Mouse (Mus musculus) liver, embryonic 15.5 days (tissue): ENCODE data around the gene Mreg. TPM values are rescaled to one million over a fixed set of nuclear protein-coding genes. Genes with fewer than 3 reads are reported as not detected.

Experiments
- ATAC-seq: fragments of 200-750 bp; cut with Nextera tagmentation; 2 replicates; pipeline ENCODE4 v1.8.0; 2017; ENCODE audit warnings: moderate number of reproducible peaks, mild to moderate bottlenecking, moderate library complexity; ENCODE audit not compliant: insufficient read depth
- H3K27ac ChIP-seq: fragments of 300-500 bp; sonication (generic); replicated peaks from 2 replicates; pipeline ENCODE4 v1.5.1; 2015; ENCODE audit warnings: mild to moderate bottlenecking, inconsistent platforms
- H3K27me3 ChIP-seq: fragments of 300-500 bp; sonication (generic); 2 replicates; pipeline ENCODE4 v1.6.1; 2015; ENCODE audit warnings: mild to moderate bottlenecking, inconsistent platforms
- H3K36me3 ChIP-seq: fragments of 300-500 bp; sonication (generic); replicated peaks from 2 replicates; pipeline ENCODE4 v1.6.1; 2015; ENCODE audit warnings: moderate library complexity, mild to moderate bottlenecking, inconsistent platforms
- H3K4me1 ChIP-seq: fragments of 300-500 bp; sonication (generic); replicated peaks from 2 replicates; pipeline ENCODE4 v1.6.1; 2015; ENCODE audit warnings: inconsistent platforms
- H3K4me2 ChIP-seq: fragments of 300-500 bp; sonication (generic); 2 replicates; pipeline ENCODE4 v1.6.1; 2015; ENCODE audit warnings: moderate library complexity, mild to moderate bottlenecking, inconsistent platforms
- H3K4me3 ChIP-seq: fragments of 300-500 bp; sonication (generic); replicated peaks from 2 replicates; pipeline ENCODE4 v1.5.1; 2015; ENCODE audit warnings: mild to moderate bottlenecking, inconsistent platforms
- H3K9ac ChIP-seq: fragments of 300-500 bp; sonication (generic); 2 replicates; pipeline ENCODE4 v1.6.1; 2015; ENCODE audit warnings: moderate library complexity, mild to moderate bottlenecking, inconsistent platforms
- H3K9me3 ChIP-seq: fragments of 300-500 bp; sonication (generic); replicated peaks from 2 replicates; pipeline ENCODE4 v1.6.1; 2016; ENCODE audit warnings: inconsistent platforms
- WGBS: fragments of 180-500 bp; shearing (Covaris S2); methylation state at CpG from one replicate; pipeline ENCODE4 v1.1.7; 2015; ENCODE audit warnings: mixed read lengths; ENCODE audit not compliant: insufficient replicate concordance; 5-methylcytosine and 5-hydroxymethylcytosine counted together
- polyA plus RNA-seq: library from polyadenylated mRNA; unstranded; fragments of >200 nt; fragmentation: Nextera tagmentation; extraction: Ambion mirVana; gene quantifications from 2 replicates; pipeline ENCODE4 v1.2.1, GENCODE M21; 2015

Gene Mreg
- polyA plus RNA-seq, 1 experiment from 2014 or later = 7.6 TPM

DNA sequence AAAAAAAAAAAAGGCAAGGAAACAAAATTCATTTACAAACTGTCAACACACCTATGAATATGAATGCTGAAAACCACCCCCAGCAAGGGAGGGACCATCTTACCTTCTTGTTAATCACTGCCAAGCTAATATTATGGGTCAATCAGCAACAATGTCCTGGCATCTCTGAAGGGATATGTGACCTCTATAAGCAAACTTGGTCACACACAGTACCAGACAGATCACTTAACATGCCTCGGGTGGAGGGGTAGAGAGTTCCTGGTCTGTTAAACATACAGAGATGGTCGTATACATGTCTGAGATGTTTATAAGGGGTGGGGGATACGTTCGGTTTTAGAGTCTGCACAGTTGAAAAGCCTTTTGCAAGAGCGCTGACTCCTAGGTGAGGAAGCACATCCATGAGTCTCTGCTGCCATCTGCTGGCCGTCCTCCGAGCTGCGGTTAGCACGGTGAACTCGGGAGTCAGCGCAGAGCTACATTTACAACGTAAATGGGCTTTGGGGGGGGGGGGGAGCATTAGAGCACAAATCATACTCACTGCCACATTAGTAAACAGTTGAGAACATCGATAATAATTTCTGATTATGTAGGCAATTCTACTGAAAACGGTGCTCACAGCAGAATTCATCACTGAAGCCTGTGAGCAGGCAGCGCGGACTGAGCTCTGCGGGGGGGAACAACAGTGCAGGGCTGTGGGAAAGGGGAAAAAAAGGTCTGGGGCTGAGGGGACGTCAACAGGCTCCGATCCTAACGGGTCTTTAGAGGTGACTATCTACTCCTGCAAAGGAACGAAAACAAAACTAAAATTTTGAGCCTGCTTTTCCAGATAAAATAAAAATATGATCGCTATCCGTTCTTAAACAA lies 88.4 kb downstream of the Mreg start:
- Histone ChIP-seq H3K4me3 (no peak overlapping the region), H3K9me3 (no peaks in the 10 kb centered on the region), H3K4me2 (peak overlapping the region; percentile 10; the same call in 1 of the 2 replicates), H3K9ac (no peak overlapping the region), H3K27me3 (no peaks in the 10 kb centered on the region), H3K36me3 (no peaks in the 10 kb centered on the region), H3K4me1 (no peaks in the 10 kb centered on the region), H3K27ac (no peak overlapping the region)
- 27% methylated on average over 23 of the region's 23 CpGs for WGBS
- no peak; the same call in 1 of the 2 replicates for ATAC-seq

DNA sequence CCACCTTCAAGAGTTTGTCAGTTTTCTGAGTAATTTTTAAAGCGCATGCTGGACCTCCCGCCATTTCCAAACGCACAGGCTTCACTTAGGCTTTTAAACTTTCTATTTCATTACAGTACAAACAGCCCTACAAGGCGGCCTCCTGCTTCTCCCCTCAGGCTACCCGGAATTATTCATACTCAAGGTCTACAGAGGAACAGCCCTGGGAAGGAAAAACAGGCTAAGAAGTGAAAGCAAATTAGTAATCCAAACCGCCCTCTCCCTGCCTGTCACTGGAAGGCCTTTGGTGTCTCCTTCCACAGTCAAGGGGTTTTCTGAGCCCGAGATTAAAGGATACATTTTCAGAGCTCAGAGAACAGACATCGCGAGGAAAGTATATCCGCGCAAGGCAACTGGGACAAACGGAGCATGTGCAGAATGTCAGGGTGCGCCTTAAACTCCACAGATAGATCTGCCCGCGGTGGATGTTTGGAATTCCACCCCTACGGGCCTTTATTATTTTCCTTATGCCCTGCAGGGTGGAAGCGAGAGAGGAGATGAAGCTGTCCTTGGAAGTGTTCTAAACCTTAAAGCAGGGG lies 90.4 kb downstream of the Mreg start:
- Histone ChIP-seq H3K9me3 (no peaks in the 10 kb centered on the region), H3K4me2 (no peak overlapping the region), H3K9ac (no peak overlapping the region), H3K4me1 (no peaks in the 10 kb centered on the region), H3K4me3 (no peak overlapping the region), H3K27me3 (no peaks in the 10 kb centered on the region), H3K27ac (no peak overlapping the region), H3K36me3 (no peaks in the 10 kb centered on the region)
- WGBS = 80% methylated on average over 17 of the region's 17 CpGs
- ATAC-seq = no peak

DNA sequence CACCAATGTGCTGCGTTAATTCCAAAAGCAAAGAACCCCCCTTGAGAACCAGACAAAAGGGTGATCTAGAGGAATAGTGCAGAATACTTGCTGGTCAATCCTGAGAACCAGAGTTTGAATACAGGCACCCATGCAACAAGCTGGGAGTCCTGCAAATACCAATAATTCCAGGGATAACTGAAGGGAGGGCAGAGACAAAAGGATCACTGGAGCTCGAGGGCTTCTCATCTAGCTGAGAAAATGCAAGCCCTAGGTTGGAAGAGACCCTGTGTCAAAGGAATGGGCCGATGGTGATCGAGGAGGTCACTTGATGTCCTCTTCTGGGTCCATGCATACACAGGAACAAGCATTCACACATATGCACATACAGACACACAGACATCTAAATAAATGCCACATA lies 92.1 kb downstream of the Mreg start:
- ATAC-seq = no peak
- WGBS = 56% methylated on average over 4 of the region's 4 CpGs
- Histone ChIP-seq H3K9ac (no peak overlapping the region), H3K4me2 (no peak overlapping the region), H3K9me3 (no peaks in the 10 kb centered on the region), H3K36me3 (no peaks in the 10 kb centered on the region), H3K27me3 (no peaks in the 10 kb centered on the region), H3K4me1 (no peaks in the 10 kb centered on the region), H3K4me3 (no peak overlapping the region), H3K27ac (no peak overlapping the region)

DNA sequence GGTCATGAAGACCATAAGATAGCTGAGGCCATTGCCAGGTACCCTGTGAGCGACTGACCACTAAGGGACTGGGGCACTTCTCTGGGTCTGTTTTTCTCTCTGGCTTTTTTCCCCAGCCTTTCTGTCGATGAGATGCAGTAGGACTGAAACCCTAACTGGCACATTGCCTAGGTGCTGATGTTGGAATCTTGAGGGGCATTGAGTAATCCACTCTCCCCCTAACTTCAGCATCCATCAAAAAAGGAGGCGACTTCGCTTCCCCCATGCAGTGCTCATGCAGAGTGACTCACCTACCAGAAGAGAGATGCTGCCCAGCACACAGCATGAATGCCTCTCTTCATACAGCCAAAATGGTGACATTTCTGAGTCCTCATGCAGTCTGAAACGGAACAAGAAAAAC lies 97.9 kb downstream of the Mreg start:
- no peak overlapping the region for H3K4me2 ChIP-seq
- H3K9me3 ChIP-seq = no peaks in the 10 kb centered on the region
- H3K36me3 ChIP-seq = no peaks in the 10 kb centered on the region
- 68% methylated on average over 5 of the region's 5 CpGs for WGBS
- H3K27me3 ChIP-seq = no peaks in the 10 kb centered on the region
- no peak overlapping the region for H3K27ac ChIP-seq
- no peak overlapping the region for H3K4me3 ChIP-seq
- ATAC-seq = no peak
- H3K9ac ChIP-seq = no peak overlapping the region
- no peaks in the 10 kb centered on the region for H3K4me1 ChIP-seq

Other genes starting within 250 kb of the Mreg start
- gene Pecr, start 72.0 kb upstream of the Mreg start, polyA plus RNA-seq = 66.1 and 71.5 TPM in 2 replicates
- gene Tmem169, start 72.1 kb upstream of the Mreg start, polyA plus RNA-seq = 0.79 and 0.96 TPM in 2 replicates
- gene Xrcc5, start 95.1 kb upstream of the Mreg start, polyA plus RNA-seq = 14.8 and 15.8 TPM in 2 replicates